Mouse (Mus musculus) common myeloid progenitor, adult 5-6 weeks (primary cell): ENCODE results near the gene Gm49711. TPM values are rescaled to one million over a fixed set of nuclear protein-coding genes. Genes with fewer than 3 reads are reported as not detected.
"Not testable (repeated sequence)": the region's sequence is repeated elsewhere in the genome, so short reads cannot be mapped to it uniquely, and the experiment has no call there.

Experiments
- ATAC-seq: replicated peaks from 2 replicates; pipeline ENCODE4 v1.8.0; 2016; ENCODE audit warnings: low read depth, mild to moderate bottlenecking, moderate TSS enrichment, inconsistent platforms; ENCODE audit not compliant: poor library complexity, severe bottlenecking
- total RNA-seq: library from RNA; stranded (forward); fragments of 200-1000, 187-1606 nt; gene quantifications from 2 replicates; pipeline ENCODE4 v1.2.3, GENCODE M21; 2017

Gm49711 gene
- total RNA-seq, 1 experiment from 2014 or later: not detected

DNA sequence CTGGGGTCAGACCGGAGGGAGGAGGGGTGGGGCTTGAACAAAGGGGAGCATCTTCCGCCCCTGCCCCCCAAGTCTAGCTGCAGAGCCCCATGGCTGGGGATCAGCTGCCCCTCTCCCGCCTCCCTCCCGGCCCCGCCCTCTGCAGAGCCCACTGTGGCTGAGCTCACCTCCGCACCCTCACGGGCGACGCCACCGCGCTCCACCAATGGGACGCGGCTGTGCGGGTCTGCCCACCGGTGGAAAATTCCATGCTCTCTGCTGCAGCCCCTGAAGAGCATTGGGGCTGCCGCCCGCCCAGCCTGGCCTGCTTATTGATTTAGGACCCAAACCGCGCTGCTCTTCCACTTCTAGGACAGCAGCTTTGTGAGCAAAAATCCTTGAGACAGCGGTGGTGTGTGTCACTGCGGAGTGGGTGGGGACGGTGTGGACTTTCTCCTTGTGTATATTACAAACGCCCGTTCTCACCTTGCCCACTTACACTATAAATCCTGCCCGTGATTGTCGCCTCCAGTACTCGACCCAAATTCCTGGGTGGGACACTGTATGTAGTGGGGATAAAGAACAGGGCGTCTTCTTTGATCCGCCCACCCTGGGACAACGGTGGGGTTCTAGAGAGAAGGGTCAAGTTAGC is 100.5 kb downstream of the Gm49711 start:
- ATAC-seq: peak; percentile 75

DNA sequence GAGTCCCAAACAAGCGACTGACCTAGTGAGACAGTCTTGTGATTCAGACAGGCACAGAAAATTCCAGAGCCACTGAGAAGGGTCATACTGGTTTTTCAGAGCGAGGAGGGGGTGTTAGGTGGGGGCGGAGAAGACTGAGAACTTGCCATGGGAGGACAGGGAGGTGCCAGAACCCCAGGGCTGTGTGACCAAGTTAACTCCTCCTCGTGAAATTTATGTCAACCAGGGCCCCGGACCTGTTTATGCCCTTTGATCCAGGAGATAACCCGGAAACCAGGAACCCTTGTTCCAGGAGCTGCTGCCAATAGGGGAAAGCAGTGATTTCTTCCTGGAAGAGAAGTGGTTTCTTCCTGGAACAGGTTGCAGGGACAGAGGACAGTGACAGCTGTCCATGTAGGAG is 101.0 kb downstream of the Gm49711 start:
- no peak for ATAC-seq

DNA sequence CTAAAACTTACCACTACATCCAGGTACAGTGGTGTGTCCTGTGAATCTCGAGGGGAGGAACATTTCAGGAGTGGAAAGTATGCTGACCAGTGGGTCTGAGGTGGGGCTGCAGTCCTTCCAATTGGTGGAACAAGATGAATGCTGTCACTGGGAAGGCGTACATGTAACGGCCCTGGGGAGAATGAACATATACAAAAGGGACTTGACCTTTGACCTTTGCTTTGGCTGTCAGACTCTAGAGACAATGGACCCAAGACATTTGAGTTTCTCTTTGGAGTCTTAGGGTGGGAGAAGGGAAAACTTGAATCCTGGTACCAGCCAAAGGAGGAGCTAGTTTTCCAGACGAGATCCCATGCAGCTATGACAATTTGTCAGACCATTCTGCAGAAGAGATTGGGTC is 104.2 kb downstream of the Gm49711 start:
- no peak for ATAC-seq

DNA sequence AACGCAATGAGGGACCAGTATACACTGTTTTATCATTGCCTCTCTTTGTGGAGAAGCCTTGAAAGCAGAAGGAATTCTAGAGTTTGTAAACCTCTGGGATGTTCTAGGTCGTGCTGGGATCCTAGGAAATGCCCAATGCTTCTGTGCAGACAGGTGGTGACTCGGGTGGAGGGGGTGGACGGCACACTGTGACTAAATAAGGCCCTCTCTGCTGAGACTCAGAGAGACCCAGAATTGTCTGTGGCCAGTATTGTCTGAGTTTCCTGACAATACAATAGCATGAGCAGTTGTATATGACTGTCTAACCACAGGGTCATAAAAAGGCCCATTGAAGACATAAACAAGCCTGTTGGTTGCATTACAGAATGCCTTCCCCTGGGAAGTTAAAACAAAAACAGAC is 105.4 kb downstream of the Gm49711 start:
- no peak for ATAC-seq

DNA sequence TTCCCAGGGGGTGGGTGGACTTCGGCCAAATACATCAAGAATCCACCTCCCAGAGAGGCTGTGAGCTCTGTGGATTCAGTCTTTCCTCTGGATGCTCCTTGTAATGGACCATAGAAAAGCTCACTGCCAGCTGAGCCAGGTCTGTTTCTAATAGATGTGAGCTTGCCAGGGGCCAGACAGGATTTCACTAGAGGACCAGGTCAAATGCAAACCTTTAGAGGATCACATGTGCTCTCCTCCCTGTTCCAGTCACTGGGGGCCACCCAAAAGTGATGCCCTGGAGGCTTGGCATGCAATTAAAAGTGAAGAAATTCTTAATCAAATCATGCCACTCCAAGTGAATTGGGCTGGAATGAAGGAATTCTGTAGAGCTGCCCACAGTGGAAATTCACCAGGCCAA is 117.9 kb downstream of the Gm49711 start:
- ATAC-seq: no peak

DNA sequence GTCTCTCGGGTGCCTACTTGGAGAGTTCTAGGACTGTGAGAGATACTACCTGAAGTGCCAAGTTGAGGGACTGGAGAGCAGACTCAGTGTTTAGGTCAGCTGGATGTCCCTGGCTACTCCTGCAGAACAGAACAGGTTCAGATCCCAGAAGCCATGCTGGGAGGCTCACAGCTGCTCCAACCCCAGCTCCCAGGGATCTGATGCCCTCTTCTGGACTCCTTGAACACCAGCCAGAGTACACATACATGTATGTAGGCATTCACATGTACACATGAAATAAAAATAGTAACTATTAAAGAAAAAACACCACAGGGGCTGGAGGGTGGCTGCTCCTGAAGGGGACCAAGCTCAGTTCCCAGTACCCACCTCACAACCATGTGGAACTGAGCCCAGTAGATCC is 119.6 kb downstream of the Gm49711 start:
- no peak for ATAC-seq

DNA sequence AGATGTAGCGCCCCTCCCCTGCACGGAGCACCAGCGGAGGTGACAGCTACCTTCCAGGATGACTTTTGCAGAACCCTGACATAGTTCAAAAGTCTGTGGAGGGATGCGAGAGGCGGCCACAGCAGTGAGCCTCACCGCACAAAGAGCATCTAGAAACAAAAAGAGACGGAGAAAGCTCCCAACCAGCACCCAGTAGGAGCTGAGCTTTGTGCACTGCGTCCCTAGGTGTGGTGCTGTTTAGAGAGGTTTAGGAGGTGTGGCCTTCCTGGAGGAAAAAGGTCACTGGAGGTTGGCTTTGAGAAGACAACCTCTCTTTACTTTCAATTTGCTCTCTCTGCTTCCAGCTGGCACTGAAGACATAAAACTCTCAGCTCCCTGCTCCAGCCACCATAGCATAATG is 121.2 kb downstream of the Gm49711 start:
- no peak for ATAC-seq

DNA sequence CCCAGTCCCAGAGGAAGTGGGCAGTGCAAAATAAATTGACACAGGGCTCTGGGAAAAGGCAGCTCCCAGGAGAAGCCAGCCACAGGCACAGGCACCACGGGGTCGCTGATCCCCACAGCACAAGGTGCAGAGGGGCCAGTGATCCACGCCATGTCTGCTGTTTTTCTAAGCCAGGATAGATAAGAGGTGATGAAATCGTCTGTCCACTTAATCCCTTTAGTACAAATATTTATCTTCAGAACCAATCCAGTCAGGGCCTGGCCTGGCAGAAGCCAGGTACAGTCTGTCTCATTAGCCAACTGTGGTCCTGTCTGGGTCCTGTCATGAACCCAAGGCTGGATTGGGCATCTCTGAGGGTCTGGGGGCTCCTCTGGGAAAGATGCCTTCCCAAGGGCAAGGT is 125.4 kb downstream of the Gm49711 start:
- no peak for ATAC-seq

DNA sequence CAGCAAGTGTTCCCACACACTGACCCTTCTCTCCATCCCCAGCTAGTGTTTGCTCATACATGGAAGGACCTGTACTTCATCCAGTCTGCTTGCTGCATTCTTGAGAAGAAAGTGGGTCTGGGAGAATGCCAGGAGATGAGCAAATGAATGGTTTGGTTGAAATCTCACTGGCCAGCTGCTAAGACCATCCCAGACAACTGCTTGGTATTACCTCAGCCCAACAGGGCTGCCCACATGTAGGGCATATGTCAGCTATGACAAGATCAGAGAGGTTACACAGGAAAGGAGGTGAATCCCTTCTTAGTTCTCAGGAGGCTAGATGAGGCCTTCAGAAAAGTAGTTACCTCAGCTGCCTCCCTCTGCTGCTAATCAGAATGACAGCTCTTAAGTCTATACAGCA is 132.5 kb downstream of the Gm49711 start:
- ATAC-seq: no peak

DNA sequence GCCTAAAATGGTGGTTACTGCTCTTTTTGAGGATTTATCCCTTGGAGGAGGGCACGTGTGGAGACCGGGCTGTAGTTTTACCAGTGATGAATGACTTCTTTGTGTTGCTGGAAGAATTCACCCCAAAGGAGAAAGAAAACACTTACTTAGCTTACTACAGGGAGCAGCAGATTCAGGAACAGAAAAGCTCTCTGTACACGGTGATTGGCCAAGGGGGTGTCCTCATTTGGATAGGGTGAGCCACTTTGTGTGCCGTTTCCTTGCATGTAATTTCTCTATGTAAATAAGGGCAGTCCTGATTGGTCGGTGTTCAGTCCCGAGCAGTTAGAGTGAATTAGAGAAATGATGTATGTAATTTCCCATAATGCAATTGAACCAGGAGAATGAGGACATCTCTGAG is 137.0 kb downstream of the Gm49711 start:
- no peak for ATAC-seq

DNA sequence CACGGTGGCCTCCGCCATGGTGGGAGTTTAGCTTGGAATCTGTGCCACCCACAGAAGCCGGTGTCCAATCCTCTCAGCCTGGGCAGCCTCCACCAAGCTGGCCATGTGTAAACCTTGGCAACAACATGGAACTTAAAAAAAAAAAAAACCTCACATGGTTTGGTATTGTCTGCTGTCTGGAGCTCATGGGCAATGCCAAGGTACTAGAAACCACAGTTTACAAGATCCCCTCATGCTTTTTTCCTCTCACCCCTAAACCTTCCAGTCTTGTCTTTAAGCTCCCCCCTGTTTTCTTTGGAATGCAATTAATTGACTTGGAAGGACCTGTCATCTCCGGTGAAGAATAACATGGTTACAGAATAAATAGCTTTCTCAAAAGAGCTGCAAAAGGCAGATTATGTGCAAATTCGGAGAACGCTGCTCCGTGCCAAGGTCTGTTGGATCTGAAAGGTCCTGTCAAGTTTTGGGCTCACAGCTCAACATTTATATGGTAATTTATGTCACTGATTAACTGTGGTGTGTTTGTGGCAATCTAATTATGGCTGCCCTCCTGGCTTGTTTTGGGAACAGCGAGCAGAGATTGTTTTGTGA is 138.7 kb downstream of the Gm49711 start:
- ATAC-seq: no peak

DNA sequence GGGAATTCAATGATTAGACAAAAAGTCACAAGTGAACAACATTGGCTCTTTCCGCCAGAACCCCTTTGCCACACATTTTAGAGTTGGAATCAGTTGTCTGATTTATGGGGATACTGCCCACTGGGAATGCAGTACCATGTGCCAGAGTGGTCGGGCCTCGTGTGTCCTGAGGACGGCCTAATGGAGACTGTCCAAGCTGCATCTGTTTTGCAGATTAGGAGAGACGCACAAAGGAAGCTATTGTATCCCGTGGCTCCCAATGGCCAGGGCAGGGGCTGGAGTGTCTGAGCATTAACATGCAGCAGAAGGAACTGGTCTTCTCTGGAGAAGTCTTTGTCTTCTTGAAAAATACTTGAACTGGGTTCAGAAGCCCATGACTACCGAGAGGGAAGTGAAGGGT is 142.5 kb downstream of the Gm49711 start:
- ATAC-seq: no peak

DNA sequence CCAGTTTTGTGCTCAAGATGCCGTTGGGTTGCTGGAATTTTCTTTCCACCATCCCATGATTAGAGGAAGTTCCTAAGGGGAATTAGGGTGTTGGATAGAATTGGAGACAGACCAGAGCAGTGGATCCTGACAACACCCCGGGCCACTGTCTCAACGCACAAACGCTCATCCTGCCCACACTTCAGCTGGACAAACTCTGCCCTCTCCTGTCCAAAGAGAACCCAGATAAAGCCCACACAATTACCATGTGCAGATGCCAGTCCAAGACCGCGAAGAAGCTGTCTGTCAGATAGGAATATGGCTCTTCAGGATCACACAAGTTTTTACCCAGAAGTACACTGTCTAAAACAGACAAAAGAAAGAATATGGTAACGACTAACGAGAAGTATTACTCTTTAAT is 145.5 kb downstream of the Gm49711 start:
- no peak for ATAC-seq

DNA sequence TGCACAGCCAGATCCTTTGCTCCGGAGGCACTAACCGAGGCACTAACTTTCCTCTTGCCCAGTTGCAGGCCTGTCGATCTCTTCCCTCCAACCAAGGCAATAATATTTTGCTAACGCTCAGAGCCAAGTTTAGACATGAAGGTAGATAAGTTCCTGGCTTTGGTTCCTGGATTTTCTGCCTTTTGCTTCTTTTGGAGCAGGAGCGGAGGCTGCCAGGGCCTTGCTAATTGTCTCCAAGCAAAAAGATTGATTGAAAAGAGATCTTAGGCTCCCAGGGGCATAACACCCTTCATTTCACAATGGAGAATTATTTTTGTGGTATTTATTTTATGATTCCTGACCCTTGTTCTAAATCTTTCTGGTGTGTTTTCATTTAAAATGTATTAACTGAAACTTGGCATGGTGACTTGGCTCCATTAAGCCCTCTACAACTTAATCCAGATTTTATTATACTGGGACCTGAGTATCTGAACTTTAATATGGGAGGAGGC is 151.2 kb downstream of the Gm49711 start:
- ATAC-seq: no peak

DNA sequence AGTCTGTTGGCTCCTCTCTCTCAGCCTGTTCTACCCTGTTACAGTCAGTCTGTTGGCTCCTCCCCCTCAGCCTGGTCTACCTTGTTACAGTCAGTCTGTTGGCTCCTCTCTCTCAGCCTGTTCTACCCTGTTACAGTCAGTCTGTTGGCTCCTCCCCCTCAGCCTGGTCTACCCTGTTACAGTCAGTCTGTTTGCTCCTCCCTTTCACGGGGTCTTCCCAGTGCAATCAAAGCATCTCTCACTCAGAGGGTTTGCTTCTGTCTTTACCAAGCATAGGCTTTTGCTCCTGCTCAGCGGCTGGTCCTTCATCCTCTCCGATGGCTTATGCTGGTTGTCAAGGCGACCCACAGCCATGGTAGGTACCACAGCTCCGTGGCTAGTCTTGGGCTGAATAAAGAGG is 152.2 kb downstream of the Gm49711 start:
- not testable (repeated sequence) for ATAC-seq

DNA sequence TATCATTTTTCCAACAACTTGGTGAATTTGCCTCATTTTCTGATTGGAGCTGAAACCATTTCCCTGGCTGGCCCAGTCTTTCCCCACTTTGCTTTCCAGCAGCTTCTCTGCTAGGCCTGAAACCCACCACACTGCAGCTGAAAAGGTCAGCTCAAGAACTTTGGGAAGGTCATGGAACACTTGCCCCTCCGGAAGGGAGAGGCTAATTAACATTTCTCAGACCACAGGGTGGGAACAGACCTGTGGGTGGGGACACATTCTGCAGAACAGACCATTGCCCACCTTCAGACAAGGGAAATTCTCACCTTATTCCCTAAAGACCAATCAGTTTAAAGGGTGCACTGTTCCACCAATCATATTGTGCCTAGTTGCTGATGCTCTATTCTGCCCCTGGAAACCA is 155.8 kb downstream of the Gm49711 start:
- ATAC-seq: not testable (repeated sequence)

DNA sequence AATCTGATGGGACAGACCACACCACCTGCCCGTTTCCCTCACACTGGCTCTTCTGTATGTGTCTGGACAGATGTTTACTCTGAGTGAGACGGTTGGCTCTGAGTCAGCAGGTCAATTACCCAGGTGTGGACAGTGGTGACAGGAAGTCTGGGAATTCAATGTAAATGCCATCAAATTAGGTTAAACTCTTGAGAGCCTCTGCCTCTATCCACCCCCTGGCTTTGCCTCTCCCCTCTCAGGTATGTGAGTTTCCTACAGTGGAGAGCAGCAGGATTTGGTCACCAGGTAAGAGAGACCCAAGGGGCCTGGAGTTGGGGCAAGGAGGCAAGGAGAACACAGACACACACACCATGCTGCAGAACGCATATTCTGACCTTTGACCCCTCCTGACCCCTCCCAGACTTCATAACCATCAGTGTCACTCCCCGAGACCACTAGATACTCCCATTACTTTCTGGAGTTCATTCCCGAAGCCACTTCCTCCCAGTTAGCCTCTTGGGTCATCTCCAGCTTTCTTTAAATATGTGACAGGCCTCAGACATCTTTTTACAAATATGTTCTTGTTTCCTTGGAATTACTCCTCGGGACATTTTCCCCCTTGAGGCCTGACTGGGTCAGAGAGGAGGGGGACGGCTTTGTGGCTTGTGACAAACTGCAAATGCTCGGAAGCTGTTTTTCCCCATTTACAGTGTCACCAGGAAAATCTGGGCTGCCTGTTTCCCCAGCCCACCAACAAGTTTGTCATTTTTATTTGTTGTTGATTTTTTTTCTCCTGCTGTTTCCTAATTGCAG is 157.7 kb downstream of the Gm49711 start:
- ATAC-seq: no peak

DNA sequence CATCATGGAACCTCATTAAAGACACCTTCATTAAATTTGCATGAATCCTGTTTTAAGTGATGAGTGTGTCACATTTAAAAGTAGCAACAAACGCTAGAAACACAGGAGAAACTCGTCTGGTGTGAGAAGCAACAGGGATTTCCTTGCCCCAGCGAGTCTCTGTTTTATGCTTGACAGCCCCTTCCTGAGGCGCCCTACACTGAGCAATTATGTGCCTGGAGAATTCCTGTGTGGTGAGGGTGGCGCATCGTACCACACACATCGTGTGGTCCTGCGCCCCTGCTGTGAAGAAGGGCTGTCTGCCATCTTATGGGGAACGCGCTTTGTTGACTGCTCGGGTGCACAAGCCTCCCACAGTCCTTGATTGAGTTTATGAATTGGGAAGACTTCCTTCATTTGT is 162.6 kb downstream of the Gm49711 start:
- no peak for ATAC-seq

DNA sequence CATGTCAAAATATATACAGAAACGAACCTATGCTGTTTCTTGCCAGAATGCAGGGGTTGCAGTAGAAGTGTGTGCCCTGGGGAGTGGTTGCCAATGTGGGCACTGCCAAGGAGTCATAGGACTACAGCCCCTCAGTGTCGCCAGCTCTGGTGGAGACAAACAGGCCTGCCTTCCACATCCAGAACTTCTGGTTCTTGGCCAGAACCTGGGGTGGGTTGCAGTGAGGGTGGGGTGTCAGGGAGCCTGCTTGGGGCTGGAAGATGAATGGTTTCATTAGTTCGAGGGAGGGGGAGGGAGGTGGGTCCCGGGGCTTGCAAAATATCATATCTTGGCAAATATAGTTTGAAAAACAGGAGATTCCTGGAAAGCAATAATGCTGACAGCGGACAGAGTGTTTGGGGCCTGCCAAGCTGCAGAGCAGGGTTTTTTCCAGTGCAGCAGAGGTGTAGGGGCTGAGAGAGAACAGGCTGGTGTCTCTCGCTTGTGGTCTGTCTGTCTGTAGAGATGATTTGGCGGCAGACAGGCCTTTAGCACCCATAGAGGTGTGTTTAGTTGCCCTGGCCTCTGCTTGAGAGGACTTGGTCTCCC is 170.3 kb downstream of the Gm49711 start:
- no peak for ATAC-seq

DNA sequence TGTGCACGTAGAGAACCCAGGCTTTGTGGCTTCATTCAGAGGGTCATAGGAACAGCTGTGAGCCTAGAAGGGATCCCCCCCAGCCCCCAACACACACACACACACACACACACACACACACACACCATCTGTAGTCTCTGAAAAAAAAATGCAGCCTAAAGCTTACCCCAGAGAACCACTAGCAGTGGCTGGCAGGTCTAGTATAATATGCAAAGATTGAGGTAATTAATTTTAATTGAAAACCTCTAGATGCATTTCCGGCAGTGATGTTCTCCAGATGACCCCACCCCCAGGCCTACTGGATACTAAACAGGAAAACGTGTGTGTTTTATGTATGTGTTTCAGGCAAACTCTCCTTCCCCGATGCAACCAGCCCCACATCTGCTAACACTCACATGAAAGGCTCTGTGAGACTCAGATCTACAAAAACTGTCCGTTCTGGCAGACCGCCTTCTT is 172.4 kb downstream of the Gm49711 start:
- ATAC-seq: no peak

DNA sequence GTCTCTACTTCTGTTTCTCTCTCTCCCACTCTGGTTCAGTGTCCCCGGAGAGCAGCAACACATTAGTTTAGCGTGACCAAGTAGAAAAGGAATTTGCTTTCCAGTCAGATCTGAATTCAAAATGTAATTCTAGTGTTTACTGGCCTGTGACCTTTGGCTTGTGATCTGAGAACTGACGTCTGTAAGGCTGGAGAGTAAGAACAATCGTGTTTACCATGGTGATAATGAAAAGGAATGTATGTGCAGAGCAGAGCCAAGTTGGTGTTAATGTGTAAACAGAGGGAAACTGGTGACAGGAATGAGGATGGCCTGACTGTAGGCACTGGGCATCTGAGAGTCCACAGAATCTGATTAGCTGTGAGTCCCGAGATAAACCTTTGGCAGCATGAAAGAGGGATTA is 176.4 kb downstream of the Gm49711 start:
- no peak for ATAC-seq
